Comparison of ENCODE assay signal across 9 mouse cellular contexts in genomic region chr3:108295379-108296219, GRCm38 (mm10). TPM values are rescaled to one million over a fixed set of nuclear protein-coding genes. Genes with fewer than 3 reads are reported as not detected.
A peak's percentile ranks its signal among the peaks of the same experiment; 100 is the strongest.
DNase-seq lines count a peak whose midpoint lies in the region; ATAC-seq and TF ChIP-seq lines count a peak whose summit lies in the region.
"Had no signal": no experiment of that assay in that cellular context is flagged by ENCODE, and none has a peak within 500 bp of the region (broad histone marks: within the 10 kb centered on the region; RNA-seq: fewer than 3 reads in every experiment).

No protein-coding gene starts in this region.

- no peaks in the 10 kb centered on the region for H3K36me3 ChIP-seq in neural tube, embryonic 11.5 days (ENCODE audit: control insufficient read depth, insufficient read depth, low read length)
- H3K36me3 ChIP-seq in intestine, embryonic 15.5 days, result no peaks in the 10 kb centered on the region
- no peaks in the 10 kb centered on the region for H3K36me3 ChIP-seq in liver, embryonic 12.5 days
- no peaks in the 10 kb centered on the region; the same call in 1 of the 2 replicates for H3K36me3 ChIP-seq in neural tube, embryonic 12.5 days

- DNase-seq in neural tube, embryonic 11.5 days (ENCODE audit: low spot score), result no peak
- no peak for DNase-seq in neural tube, embryonic 10.5 days (ENCODE audit: extremely low spot score, low spot score)
- DNase-seq in gastrocnemius, postnatal 36 days, result peak; percentile 56 to 78
- DNase-seq in spleen, adult 18-20 months, result no peak

- H3K4me3 ChIP-seq in neural tube, embryonic 11.5 days (ENCODE audit: low read depth, low read length), result peak overlapping the region; percentile 12
- H3K4me3 ChIP-seq in cortical plate, adult 2 months (ENCODE audit: insufficient read depth, low read length), result no peak overlapping the region
- H3K4me3 ChIP-seq in intestine, embryonic 15.5 days (replicated peaks), result no peak overlapping the region
- H3K4me3 ChIP-seq in liver, embryonic 12.5 days, result peak overlapping the region; percentile 37
- no peak overlapping the region for H3K4me3 ChIP-seq in neural tube, embryonic 12.5 days

- peak overlapping the region; percentile 67; the same call in 1 of the 2 replicates for H3K27ac ChIP-seq in neural tube, embryonic 11.5 days (ENCODE audit: low read depth, low read length)
- peak overlapping the region; percentile 96 for H3K27ac ChIP-seq in cortical plate, adult 2 months (ENCODE audit: insufficient read depth, low read length)
- peak overlapping the region; percentile 51 for H3K27ac ChIP-seq in intestine, embryonic 15.5 days
- peak overlapping the region; percentile 82 for H3K27ac ChIP-seq in liver, embryonic 12.5 days
- H3K27ac ChIP-seq in neural tube, embryonic 12.5 days, result peak overlapping the region; percentile 37; the same call in 1 of the 2 replicates

- no peaks in the 10 kb centered on the region for H3K9me3 ChIP-seq in neural tube, embryonic 11.5 days (ENCODE audit: control insufficient read depth, low read length)
- no peaks in the 10 kb centered on the region for H3K9me3 ChIP-seq in intestine, embryonic 15.5 days
- no peaks in the 10 kb centered on the region for H3K9me3 ChIP-seq in liver, embryonic 12.5 days (replicated peaks)
- H3K9me3 ChIP-seq in neural tube, embryonic 12.5 days, result no peaks in the 10 kb centered on the region

- H3K9ac ChIP-seq in neural tube, embryonic 11.5 days (ENCODE audit: low read length), result peak overlapping the region; percentile 29
- H3K9ac ChIP-seq in intestine, embryonic 15.5 days, result no peak overlapping the region
- H3K9ac ChIP-seq in liver, embryonic 12.5 days, result peak overlapping the region; percentile 54
- H3K9ac ChIP-seq in neural tube, embryonic 12.5 days, result peak overlapping the region; percentile 26; the same call in 1 of the 2 replicates

- H3K27me3 ChIP-seq in neural tube, embryonic 11.5 days (ENCODE audit: control insufficient read depth, insufficient read depth, low read length), result no peaks in the 10 kb centered on the region
- H3K27me3 ChIP-seq in intestine, embryonic 15.5 days (replicated peaks), result no peaks in the 10 kb centered on the region
- H3K27me3 ChIP-seq in liver, embryonic 12.5 days (replicated peaks), result no peaks in the 10 kb centered on the region
- H3K27me3 ChIP-seq in neural tube, embryonic 12.5 days (replicated peaks), result no peaks in the 10 kb centered on the region
- H3K27me3 ChIP-seq: Patski had no signal

- H3K4me1 ChIP-seq in neural tube, embryonic 11.5 days (ENCODE audit: control insufficient read depth, insufficient read depth, low read length), result peaks cover 24% of the 10 kb centered on the region
- H3K4me1 ChIP-seq in cortical plate, adult 2 months (ENCODE audit: control insufficient read depth, insufficient read depth, low read length), result peaks cover 35% of the 10 kb centered on the region
- H3K4me1 ChIP-seq in intestine, embryonic 15.5 days (replicated peaks), result peaks cover 28% of the 10 kb centered on the region
- peaks cover 83% of the 10 kb centered on the region for H3K4me1 ChIP-seq in liver, embryonic 12.5 days
- H3K4me1 ChIP-seq in neural tube, embryonic 12.5 days, result peaks cover 46% of the 10 kb centered on the region

- TF ChIP-seq POLR2A in cortical plate, adult 2 months (IDR thresholded peaks at IDR 0.05; ENCODE audit: extremely low read depth, insufficient read depth, low read length), result no peak

- no peak for TF ChIP-seq CTCF in cortical plate, adult 2 months (IDR thresholded peaks at IDR 0.05; ENCODE audit: extremely low read depth, insufficient read depth, low read length)

- no peak for ATAC-seq in neural tube, embryonic 11.5 days (ENCODE audit: insufficient read depth, low FRiP score, low TSS enrichment)
- ATAC-seq in intestine, embryonic 15.5 days, result peak; percentile 25
- peak; percentile 25 for ATAC-seq in liver, embryonic 12.5 days
- peak; percentile 48; the same call in 1 of the 2 replicates for ATAC-seq in neural tube, embryonic 12.5 days (ENCODE audit: low FRiP score, low read depth)

- intact Hi-C loops in gastrocnemius, postnatal 36 days (cut with DNase I), result no loop called here

- peak overlapping the region; percentile 32 for H3K4me2 ChIP-seq in neural tube, embryonic 11.5 days (ENCODE audit: low read depth)
- H3K4me2 ChIP-seq in intestine, embryonic 15.5 days (replicated peaks), result peak overlapping the region; percentile 37
- H3K4me2 ChIP-seq in liver, embryonic 12.5 days, result peak overlapping the region; percentile 71
- H3K4me2 ChIP-seq in neural tube, embryonic 12.5 days (replicated peaks), result peak overlapping the region; percentile 49

- WGBS in neural tube, embryonic 11.5 days, result 41% methylated on average over 14 of the region's 14 CpGs
- 43% methylated on average over 14 of the region's 14 CpGs for WGBS in intestine, embryonic 15.5 days
- WGBS in liver, embryonic 12.5 days (ENCODE audit: insufficient replicate concordance), result 32% methylated on average over 14 of the region's 14 CpGs
- WGBS in neural tube, embryonic 12.5 days, result 33% methylated on average over 14 of the region's 14 CpGs

RNA-seq across cellular contexts. Expression of gene Sort1, which starts 11.7 kb away (rescaled TPM):
- 30.2 and 32.7 TPM in 2 replicates for polyA plus RNA-seq in neural tube, embryonic 11.5 days (2014; fragmentation: Nextera tagmentation; extraction: Ambion mirVana)
- polyA plus RNA-seq in cortical plate, adult 2 months (2012; rRNA removed), result 197 and 198 TPM in 2 replicates
- total RNA-seq in gastrocnemius, postnatal 36 days (2021), result 10 to 100 TPM; 36.7 to 37.8 TPM
- 9.4 and 10.4 TPM in 2 replicates for polyA plus RNA-seq in intestine, embryonic 15.5 days (2015; fragmentation: Nextera tagmentation; extraction: Ambion mirVana)
- polyA plus RNA-seq in liver, embryonic 12.5 days (2016; fragmentation: Nextera tagmentation; extraction: Ambion mirVana), result 6.5 and 6.9 TPM in 2 replicates
- 29.0 and 32.7 TPM in 2 replicates for polyA plus RNA-seq in neural tube, embryonic 12.5 days (2016; fragmentation: Nextera tagmentation; extraction: Ambion mirVana)

RNA-seq across cellular contexts. Expression of gene Psma5, which starts 38.9 kb away (rescaled TPM):
- 294 and 297 TPM in 2 replicates for polyA plus RNA-seq in neural tube, embryonic 11.5 days (2014; fragmentation: Nextera tagmentation; extraction: Ambion mirVana)
- polyA plus RNA-seq in cortical plate, adult 2 months (2012; rRNA removed), result 114 and 121 TPM in 2 replicates
- total RNA-seq in gastrocnemius, postnatal 36 days (2021), result 10 to 100 TPM; 43.6 to 48.1 TPM
- 271 and 291 TPM in 2 replicates for polyA plus RNA-seq in intestine, embryonic 15.5 days (2015; fragmentation: Nextera tagmentation; extraction: Ambion mirVana)
- 213 and 222 TPM in 2 replicates for polyA plus RNA-seq in liver, embryonic 12.5 days (2016; fragmentation: Nextera tagmentation; extraction: Ambion mirVana)
- 217 and 226 TPM in 2 replicates for polyA plus RNA-seq in neural tube, embryonic 12.5 days (2016; fragmentation: Nextera tagmentation; extraction: Ambion mirVana)

Comparison
In these comparisons a context has a peak if more than half of its experiments do, and no peak if none do; other contexts are left out.
1. H3K4me3 ChIP-seq: peak in neural tube, embryonic 11.5 days (single experiment) and liver, embryonic 12.5 days (single experiment); none in cortical plate, adult 2 months (single experiment), intestine, embryonic 15.5 days (single experiment) and neural tube, embryonic 12.5 days (single experiment).
2. DNase-seq: peak in gastrocnemius, postnatal 36 days (2 of 2); none in neural tube, embryonic 11.5 days (single experiment), neural tube, embryonic 10.5 days (single experiment) and spleen, adult 18-20 months (0 of 2).
3. H3K27ac ChIP-seq: peak in every context shown above with its lines; median percentile 96 in cortical plate, adult 2 months; 82 in liver, embryonic 12.5 days; 67 in neural tube, embryonic 11.5 days; 51 in intestine, embryonic 15.5 days; 37 in neural tube, embryonic 12.5 days.
4. Peak in every context shown above with its lines, with median percentiles within 50 percentile points of each other: H3K4me2 ChIP-seq.